Mouse (Mus musculus): ENCODE data around the gene Epop. TPM values are rescaled to one million over a fixed set of nuclear protein-coding genes. Genes with fewer than 3 reads are reported as not detected.

Epop gene
- polyA plus RNA-seq, 1 experiment from 2014 or later: 0.40 TPM

- Histone ChIP-seq H3K4me3 (replicated peaks) (no peak overlapping the region), H3K36me3 (replicated peaks) (no peaks in the 10 kb centered on the region), H3K27me3 (peaks cover 67% of the 10 kb centered on the region), H3K9me3 (replicated peaks) (no peaks in the 10 kb centered on the region), H3K27ac (replicated peaks) (no peak overlapping the region), H3K9ac (no peak overlapping the region), H3K4me1 (replicated peaks) (peaks cover 16% of the 10 kb centered on the region), H3K4me2 (no peak overlapping the region)
- 26% methylated on average over 10 of the region's 10 CpGs for WGBS (ENCODE audit: insufficient replicate concordance)
- no peak for ATAC-seq (ENCODE audit: insufficient read depth)
These were observed 50.2 kb downstream of the Epop start for GRCm38 (mm10) chr11:97579088-97579857.

GRCm38 (mm10) chr11:97578286-97578685 lies 51.2 kb downstream of the Epop start:
- peaks cover 18% of the 10 kb centered on the region for H3K4me1 ChIP-seq (replicated peaks)
- H3K36me3 ChIP-seq (replicated peaks): no peaks in the 10 kb centered on the region
- H3K4me3 ChIP-seq (replicated peaks): no peak overlapping the region
- no peak overlapping the region for H3K4me2 ChIP-seq
- ATAC-seq (ENCODE audit: insufficient read depth): no peak
- WGBS (ENCODE audit: insufficient replicate concordance): 25% methylated on average over 2 of the region's 2 CpGs
- peaks cover 77% of the 10 kb centered on the region for H3K27me3 ChIP-seq
- no peak overlapping the region for H3K27ac ChIP-seq (replicated peaks)
- no peaks in the 10 kb centered on the region for H3K9me3 ChIP-seq (replicated peaks)
- no peak overlapping the region for H3K9ac ChIP-seq

Small RNA genes within 50 kb of the gene (microRNA-seq; reads per million reads assigned to microRNA genes)
- gene Gm24158 (not detected), gene Mir6927 (not detected)

Other genes with a start within 250 kb of the Epop start
- 6.6 and 9.4 TPM in 2 replicates for gene Arhgap23, start 214.2 kb downstream of the Epop start, polyA plus RNA-seq (2015; fragmentation: Nextera tagmentation; extraction: Ambion mirVana)
- gene 4933428G20Rik, start 129.4 kb downstream of the Epop start, polyA plus RNA-seq (2015; fragmentation: Nextera tagmentation; extraction: Ambion mirVana): 0.39 and 0.61 TPM in 2 replicates
- gene Srcin1, start 53.5 kb downstream of the Epop start, polyA plus RNA-seq (2015; fragmentation: Nextera tagmentation; extraction: Ambion mirVana): 0.02 TPM in 1 of 2 replicates, not detected in the other
- 0.16 and 0.20 TPM in 2 replicates for gene Mllt6, start 33.7 kb upstream of the Epop start, polyA plus RNA-seq (2015; fragmentation: Nextera tagmentation; extraction: Ambion mirVana)
- 11.4 and 12.3 TPM in 2 replicates for gene Cisd3, start 56.1 kb upstream of the Epop start, polyA plus RNA-seq (2015; fragmentation: Nextera tagmentation; extraction: Ambion mirVana)
- gene Pcgf2, start 70.8 kb upstream of the Epop start, polyA plus RNA-seq (2015; fragmentation: Nextera tagmentation; extraction: Ambion mirVana): 1.4 and 2.7 TPM in 2 replicates
- gene Psmb3, start 73.7 kb upstream of the Epop start, polyA plus RNA-seq (2015; fragmentation: Nextera tagmentation; extraction: Ambion mirVana): 236 and 247 TPM in 2 replicates
- 0.48 and 0.54 TPM in 2 replicates for gene Pip4k2b, start 115.0 kb upstream of the Epop start, polyA plus RNA-seq (2015; fragmentation: Nextera tagmentation; extraction: Ambion mirVana)
- gene Cwc25, start 136.9 kb upstream of the Epop start, polyA plus RNA-seq (2015; fragmentation: Nextera tagmentation; extraction: Ambion mirVana): 5.4 and 5.8 TPM in 2 replicates
- not detected in 2 replicates for gene 1700001P01Rik, start 146.2 kb upstream of the Epop start, polyA plus RNA-seq (2015; fragmentation: Nextera tagmentation; extraction: Ambion mirVana)
- gene Rpl23, start 152.7 kb upstream of the Epop start, polyA plus RNA-seq (2015; fragmentation: Nextera tagmentation; extraction: Ambion mirVana): 185 and 242 TPM in 2 replicates
- 31.4 and 36.7 TPM in 2 replicates for gene Lasp1, start 169.3 kb upstream of the Epop start, polyA plus RNA-seq (2015; fragmentation: Nextera tagmentation; extraction: Ambion mirVana)
- 0.30 and 0.39 TPM in 2 replicates for gene B230217C12Rik, start 211.1 kb upstream of the Epop start, polyA plus RNA-seq (2015; fragmentation: Nextera tagmentation; extraction: Ambion mirVana)